ENCODE assay signal across 8 mouse cellular contexts in the genomic region with DNA sequence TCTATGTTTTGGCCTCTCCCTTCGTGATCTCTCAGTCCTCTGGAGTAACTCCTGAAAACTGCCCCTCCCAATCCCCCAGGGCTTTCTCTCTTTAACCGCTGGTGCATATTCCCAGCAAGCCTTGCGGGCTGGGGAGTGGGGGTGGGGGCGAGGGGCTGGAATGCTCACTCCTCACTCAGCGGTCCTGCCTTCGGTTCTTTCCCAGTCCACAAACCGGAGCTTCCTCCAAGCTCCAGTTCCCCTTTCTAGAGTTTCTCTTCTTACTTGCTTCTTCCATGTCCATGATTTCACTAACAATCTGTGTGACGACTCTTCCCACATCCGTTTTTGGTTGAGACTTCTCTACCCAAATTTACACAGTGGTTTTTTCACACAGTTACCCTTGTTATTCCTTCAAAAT. TPM values are rescaled to one million over a fixed set of nuclear protein-coding genes. Genes with fewer than 3 reads are reported as not detected.
DNase-seq lines count a peak whose midpoint lies in the region; ATAC-seq lines count a peak whose summit lies in the region.

No protein-coding gene starts in this region.

- H3K27me3 ChIP-seq in forebrain, embryonic 12.5 days = peaks cover 30% of the 10 kb centered on the region

- H3K4me2 ChIP-seq in forebrain, embryonic 12.5 days = no peak overlapping the region

- H3K4me1 ChIP-seq in forebrain, embryonic 12.5 days = peaks cover 8% of the 10 kb centered on the region

- no peak overlapping the region for H3K9ac ChIP-seq in forebrain, embryonic 12.5 days

- no peak for ATAC-seq in forebrain, embryonic 12.5 days (ENCODE audit: low FRiP score)

- peak; percentile 14 for DNase-seq in kidney, postnatal 14 days
- no peak for DNase-seq in kidney, adult 8-10 months
- DNase-seq in WW6 (ENCODE audit: low read depth, low spot score) = peak; percentile 33
- peak; percentile 37 for DNase-seq in heart, adult 8-10 months (ENCODE audit: low spot score)
- no peak for DNase-seq in adrenal gland, adult 2 months
- no peak for DNase-seq in right cerebral cortex, postnatal 4 days

- no peaks in the 10 kb centered on the region for H3K79me2 ChIP-seq in macrophage (ENCODE audit: inconsistent target)

- H3K27ac ChIP-seq in macrophage = peak overlapping the region; percentile 43
- no peak overlapping the region for H3K27ac ChIP-seq in forebrain, embryonic 12.5 days

- no peak overlapping the region for H3K4me3 ChIP-seq in macrophage (ENCODE audit: inconsistent target)
- no peak overlapping the region for H3K4me3 ChIP-seq in forebrain, embryonic 12.5 days (replicated peaks)

- H3K36me3 ChIP-seq in macrophage (ENCODE audit: inconsistent target) = no peaks in the 10 kb centered on the region
- H3K36me3 ChIP-seq in forebrain, embryonic 12.5 days (replicated peaks) = no peaks in the 10 kb centered on the region

- no peaks in the 10 kb centered on the region for H3K9me3 ChIP-seq in forebrain, embryonic 12.5 days

- 9% methylated on average over 9 of the region's 9 CpGs for WGBS in macrophage (ENCODE audit: missing documents)
- 40% methylated on average over 9 of the region's 9 CpGs for WGBS in forebrain, embryonic 12.5 days

RNA-seq across cellular contexts. Expression of gene Bend6, which starts 4.0 kb away (rescaled TPM):
- total RNA-seq in heart, adult 8-10 months (2022) = 1 to 10 TPM; 1.5 to 3.0 (median 2.5) TPM
- 1 to 10 TPM in 8 of 26 experiments, under 1 TPM in 13, not detected in 5; 0.37 to 5.0 (median 0.90) TPM for total RNA-seq in macrophage (2018; cell fraction: chromatin; rRNA removed)
- 1 to 10 TPM in 3 of 26 experiments, under 1 TPM in 23; 0.38 to 2.2 (median 0.68) TPM for total RNA-seq in macrophage (2018; cell fraction: cytosol; rRNA removed)
- 1 to 10 TPM in 11 of 26 experiments, under 1 TPM in 15; 0.40 to 3.0 (median 0.90) TPM for total RNA-seq in macrophage (2018; cell fraction: nucleus; rRNA removed)
- 0.69 to 0.76 TPM (median 0.69 TPM) in 3 replicates for polyA plus RNA-seq in macrophage (2018)
- total RNA-seq in adrenal gland, adult 2 months (2021) = 1 to 10 TPM; 1.4 to 1.9 TPM
- polyA plus RNA-seq in adrenal gland, adult 2 months (2012; rRNA removed) = 0.10 and 0.23 TPM in 2 replicates
- polyA plus RNA-seq in forebrain, embryonic 12.5 days (2016; fragmentation: Nextera tagmentation; extraction: Ambion mirVana) = 3.7 and 3.9 TPM in 2 replicates

RNA-seq across cellular contexts. Expression of gene Dst, which starts 4.4 kb away (rescaled TPM):
- 100 to 1,000 TPM; 366 to 489 (median 444) TPM for total RNA-seq in heart, adult 8-10 months (2022)
- total RNA-seq in macrophage (2018; cell fraction: chromatin; rRNA removed) = 100 to 1,000 TPM in 18 of 26 experiments, 10 to 100 TPM in 8; 58.4 to 713 (median 225) TPM
- total RNA-seq in macrophage (2018; cell fraction: cytosol; rRNA removed) = 10 to 100 TPM in 23 of 26 experiments, 1 to 10 TPM in 3; 8.0 to 47.6 (median 16.7) TPM
- total RNA-seq in macrophage (2018; cell fraction: nucleus; rRNA removed) = 100 to 1,000 TPM in 15 of 26 experiments, 10 to 100 TPM in 11; 30.8 to 434 (median 116) TPM
- polyA plus RNA-seq in macrophage (2018) = 5.9 to 8.8 TPM (median 8.4 TPM) in 3 replicates
- total RNA-seq in adrenal gland, adult 2 months (2021) = 100 to 1,000 TPM; 125 to 134 TPM
- 39.7 and 53.3 TPM in 2 replicates for polyA plus RNA-seq in adrenal gland, adult 2 months (2012; rRNA removed)
- polyA plus RNA-seq in forebrain, embryonic 12.5 days (2016; fragmentation: Nextera tagmentation; extraction: Ambion mirVana) = 26.8 and 30.8 TPM in 2 replicates

Comparison
In these comparisons a context has a peak if more than half of its experiments do, and no peak if none do; other contexts are left out.
1. DNase-seq: peak in kidney, postnatal 14 days (single experiment), WW6 (single experiment) and heart, adult 8-10 months (single experiment); none in kidney, adult 8-10 months (0 of 2), adrenal gland, adult 2 months (single experiment) and right cerebral cortex, postnatal 4 days (single experiment).